Mouse (Mus musculus): ENCODE results near the gene Peg10. TPM values are rescaled to one million over a fixed set of nuclear protein-coding genes. Genes with fewer than 3 reads are reported as not detected.

Gene Peg10
- polyA plus RNA-seq, 1 experiment = 0.16 TPM

- Histone ChIP-seq H3K36me3 (ENCODE audit: control insufficient read depth, insufficient read depth, low read length) (no peaks in the 10 kb centered on the region), H3K4me3 (ENCODE audit: low read depth, low read length) (no peak overlapping the region), H3K27me3 (ENCODE audit: control insufficient read depth, insufficient read depth, low read length) (peaks cover 2% of the 10 kb centered on the region; the same call in 1 of the 2 replicates), H3K27ac (ENCODE audit: insufficient read depth, low read depth, low read length) (no peak overlapping the region), H3K4me1 (ENCODE audit: control insufficient read depth, insufficient read depth, insufficient read length, low read length) (no peaks in the 10 kb centered on the region)
- no peak for TF ChIP-seq POLR2A (IDR thresholded peaks at IDR 0.05; ENCODE audit: low read depth, low read length)
- no peak for TF ChIP-seq CTCF (IDR thresholded peaks at IDR 0.05; ENCODE audit: extremely low read depth, insufficient read length, insufficient replicate concordance, low read depth, low read length)
- 73% methylated on average over 11 of the region's 11 CpGs for WGBS
Measured at GRCm38 (mm10) chr6:4738034-4738629, 9.0 kb upstream of the Peg10 start.

GRCm38 (mm10) chr6:4738717-4739116 lies 8.4 kb upstream of the Peg10 start:
- Histone ChIP-seq H3K36me3 (ENCODE audit: control insufficient read depth, insufficient read depth, low read length) (no peaks in the 10 kb centered on the region), H3K4me1 (ENCODE audit: control insufficient read depth, insufficient read depth, insufficient read length, low read length) (no peaks in the 10 kb centered on the region), H3K27me3 (ENCODE audit: control insufficient read depth, insufficient read depth, low read length) (peaks cover 2% of the 10 kb centered on the region; the same call in 1 of the 2 replicates), H3K27ac (ENCODE audit: insufficient read depth, low read depth, low read length) (no peak overlapping the region), H3K4me3 (ENCODE audit: low read depth, low read length) (no peak overlapping the region)
- 66% methylated on average over 2 of the region's 2 CpGs for WGBS
- no peak for TF ChIP-seq CTCF (IDR thresholded peaks at IDR 0.05; ENCODE audit: extremely low read depth, insufficient read length, insufficient replicate concordance, low read depth, low read length)
- TF ChIP-seq POLR2A (IDR thresholded peaks at IDR 0.05; ENCODE audit: low read depth, low read length) = no peak

GRCm38 (mm10) chr6:4739522-4740355 lies 7.4 kb upstream of the Peg10 start:
- WGBS = 44% methylated on average over 13 of the region's 13 CpGs
- H3K27ac ChIP-seq (ENCODE audit: insufficient read depth, low read depth, low read length) = no peak overlapping the region
- H3K4me3 ChIP-seq (ENCODE audit: low read depth, low read length) = no peak overlapping the region
- no peaks in the 10 kb centered on the region for H3K4me1 ChIP-seq (ENCODE audit: control insufficient read depth, insufficient read depth, insufficient read length, low read length)
- H3K27me3 ChIP-seq (ENCODE audit: control insufficient read depth, insufficient read depth, low read length) = peaks cover 2% of the 10 kb centered on the region; the same call in 1 of the 2 replicates
- no peaks in the 10 kb centered on the region for H3K36me3 ChIP-seq (ENCODE audit: control insufficient read depth, insufficient read depth, low read length)
- TF ChIP-seq CTCF (IDR thresholded peaks at IDR 0.05; ENCODE audit: extremely low read depth, insufficient read length, insufficient replicate concordance, low read depth, low read length) (no peak), POLR2A (IDR thresholded peaks at IDR 0.05; ENCODE audit: low read depth, low read length) (no peak)

GRCm38 (mm10) chr6:4740511-4740910 lies 6.6 kb upstream of the Peg10 start:
- H3K4me3 ChIP-seq (ENCODE audit: low read depth, low read length) = no peak overlapping the region
- WGBS = 34% methylated on average over 6 of the region's 6 CpGs
- no peak overlapping the region for H3K27ac ChIP-seq (ENCODE audit: insufficient read depth, low read depth, low read length)
- TF ChIP-seq POLR2A (IDR thresholded peaks at IDR 0.05; ENCODE audit: low read depth, low read length) = no peak
- no peak for TF ChIP-seq CTCF (IDR thresholded peaks at IDR 0.05; ENCODE audit: extremely low read depth, insufficient read length, insufficient replicate concordance, low read depth, low read length)
- peaks cover 2% of the 10 kb centered on the region; the same call in 1 of the 2 replicates for H3K27me3 ChIP-seq (ENCODE audit: control insufficient read depth, insufficient read depth, low read length)
- no peaks in the 10 kb centered on the region for H3K36me3 ChIP-seq (ENCODE audit: control insufficient read depth, insufficient read depth, low read length)
- no peaks in the 10 kb centered on the region for H3K4me1 ChIP-seq (ENCODE audit: control insufficient read depth, insufficient read depth, insufficient read length, low read length)

- H3K27ac ChIP-seq (ENCODE audit: insufficient read depth, low read depth, low read length) = no peak overlapping the region
- 52% methylated on average over 22 of the region's 22 CpGs for WGBS
- TF ChIP-seq CTCF (IDR thresholded peaks at IDR 0.05; ENCODE audit: extremely low read depth, insufficient read length, insufficient replicate concordance, low read depth, low read length) = no peak
- TF ChIP-seq POLR2A (IDR thresholded peaks at IDR 0.05; ENCODE audit: low read depth, low read length) = no peak
- H3K27me3 ChIP-seq (ENCODE audit: control insufficient read depth, insufficient read depth, low read length) = peaks cover 13% of the 10 kb centered on the region
- H3K4me1 ChIP-seq (ENCODE audit: control insufficient read depth, insufficient read depth, insufficient read length, low read length) = peaks cover 4% of the 10 kb centered on the region; the same call in 1 of the 2 replicates
- peak overlapping the region; percentile 66 for H3K4me3 ChIP-seq (ENCODE audit: low read depth, low read length)
- no peaks in the 10 kb centered on the region for H3K36me3 ChIP-seq (ENCODE audit: control insufficient read depth, insufficient read depth, low read length)
Measured at GRCm38 (mm10) chr6:4746036-4746695, 940 bp upstream of the Peg10 start.

GRCm38 (mm10) chr6:4747677-4748505 lies 785 bp downstream of the Peg10 start:
- 63% methylated on average over 71 of the region's 71 CpGs for WGBS

More at GRCm38 (mm10) chr6:4747677-4748505, 785 bp downstream of the Peg10 start:
- Histone ChIP-seq H3K27ac (ENCODE audit: insufficient read depth, low read depth, low read length) (no peak overlapping the region), H3K4me1 (ENCODE audit: control insufficient read depth, insufficient read depth, insufficient read length, low read length) (peaks cover 4% of the 10 kb centered on the region; the same call in 1 of the 2 replicates), H3K36me3 (ENCODE audit: control insufficient read depth, insufficient read depth, low read length) (no peaks in the 10 kb centered on the region), H3K27me3 (ENCODE audit: control insufficient read depth, insufficient read depth, low read length) (peaks cover 13% of the 10 kb centered on the region), H3K4me3 (ENCODE audit: low read depth, low read length) (peak overlapping the region; percentile 30)
- TF ChIP-seq POLR2A (IDR thresholded peaks at IDR 0.05; ENCODE audit: low read depth, low read length) (no peak), CTCF (IDR thresholded peaks at IDR 0.05; ENCODE audit: extremely low read depth, insufficient read length, insufficient replicate concordance, low read depth, low read length) (no peak)

Data from small intestine, adult 2 months (tissue).